Mouse (Mus musculus): ENCODE data around the gene Slc6a6. TPM values are rescaled to one million over a fixed set of nuclear protein-coding genes. Genes with fewer than 3 reads are reported as not detected.
A peak's percentile ranks its signal among the peaks of the same experiment; 100 is the strongest.

The Slc6a6 gene
- polyA plus RNA-seq, 1 experiment from 2014 or later, result 106 TPM

- Histone ChIP-seq H3K27ac (no peak overlapping the region), H3K9ac (ENCODE audit: low read depth, low read length) (no peak overlapping the region), H3K4me3 (replicated peaks; ENCODE audit: low read depth, low read length) (no peak overlapping the region), H3K4me2 (ENCODE audit: low read length) (no peak overlapping the region), H3K36me3 (ENCODE audit: insufficient read depth, low read length) (no peaks in the 10 kb centered on the region), H3K27me3 (ENCODE audit: insufficient read depth, low read length) (no peaks in the 10 kb centered on the region), H3K9me3 (replicated peaks; ENCODE audit: low read length) (no peaks in the 10 kb centered on the region), H3K4me1 (replicated peaks; ENCODE audit: insufficient read depth, low read length) (peaks cover 6% of the 10 kb centered on the region)
- 79% methylated on average over 10 of the region's 10 CpGs for WGBS
- no peak for TF ChIP-seq CTCF (IDR thresholded peaks at IDR 0.05; ENCODE audit: low read depth)
- no peak for DNase-seq (ENCODE audit: low spot score)
- no peak for ATAC-seq (replicated peaks; ENCODE audit: low FRiP score, low read depth)
These were observed 37.8 kb upstream of the Slc6a6 start for GRCm38 (mm10) chr6:91646019-91646418.

GRCm38 (mm10) chr6:91646822-91647221 lies 37.0 kb upstream of the Slc6a6 start:
- Histone ChIP-seq H3K36me3 (ENCODE audit: insufficient read depth, low read length) (no peaks in the 10 kb centered on the region), H3K4me2 (ENCODE audit: low read length) (no peak overlapping the region), H3K27ac (no peak overlapping the region), H3K4me3 (replicated peaks; ENCODE audit: low read depth, low read length) (no peak overlapping the region), H3K4me1 (replicated peaks; ENCODE audit: insufficient read depth, low read length) (peaks cover 6% of the 10 kb centered on the region), H3K9me3 (replicated peaks; ENCODE audit: low read length) (no peaks in the 10 kb centered on the region), H3K9ac (ENCODE audit: low read depth, low read length) (no peak overlapping the region), H3K27me3 (ENCODE audit: insufficient read depth, low read length) (no peaks in the 10 kb centered on the region)
- DNase-seq (ENCODE audit: low spot score) (no peak), ATAC-seq (replicated peaks; ENCODE audit: low FRiP score, low read depth) (peak; percentile 30; the same call in 1 of the 2 replicates)
- WGBS, result 53% methylated on average over 4 of the region's 4 CpGs
- TF ChIP-seq CTCF (IDR thresholded peaks at IDR 0.05; ENCODE audit: low read depth), result no peak

- Histone ChIP-seq H3K27ac (no peak overlapping the region), H3K27me3 (ENCODE audit: insufficient read depth, low read length) (no peaks in the 10 kb centered on the region), H3K4me3 (replicated peaks; ENCODE audit: low read depth, low read length) (no peak overlapping the region), H3K9me3 (replicated peaks; ENCODE audit: low read length) (no peaks in the 10 kb centered on the region), H3K9ac (ENCODE audit: low read depth, low read length) (no peak overlapping the region), H3K4me2 (ENCODE audit: low read length) (no peak overlapping the region), H3K36me3 (ENCODE audit: insufficient read depth, low read length) (no peaks in the 10 kb centered on the region), H3K4me1 (replicated peaks; ENCODE audit: insufficient read depth, low read length) (peaks cover 6% of the 10 kb centered on the region)
- DNase-seq (ENCODE audit: low spot score), result no peak
- ATAC-seq (replicated peaks; ENCODE audit: low FRiP score, low read depth), result peak; percentile 11; the same call in 1 of the 2 replicates
- WGBS, result 40% methylated on average over 9 of the region's 9 CpGs
- no peak for TF ChIP-seq CTCF (IDR thresholded peaks at IDR 0.05; ENCODE audit: low read depth)
These were observed 36.5 kb upstream of the Slc6a6 start for GRCm38 (mm10) chr6:91647385-91647791.

GRCm38 (mm10) chr6:91650255-91650654 lies 33.6 kb upstream of the Slc6a6 start:
- H3K4me1 ChIP-seq (replicated peaks; ENCODE audit: insufficient read depth, low read length), result peaks cover 6% of the 10 kb centered on the region
- 54% methylated on average over 9 of the region's 9 CpGs for WGBS
- H3K27ac ChIP-seq, result no peak overlapping the region
- no peak overlapping the region for H3K4me3 ChIP-seq (replicated peaks; ENCODE audit: low read depth, low read length)
- no peak for DNase-seq (ENCODE audit: low spot score)
- H3K9ac ChIP-seq (ENCODE audit: low read depth, low read length), result no peak overlapping the region
- H3K36me3 ChIP-seq (ENCODE audit: insufficient read depth, low read length), result no peaks in the 10 kb centered on the region
- TF ChIP-seq CTCF (IDR thresholded peaks at IDR 0.05; ENCODE audit: low read depth), result no peak
- no peaks in the 10 kb centered on the region for H3K9me3 ChIP-seq (replicated peaks; ENCODE audit: low read length)
- no peak for ATAC-seq (replicated peaks; ENCODE audit: low FRiP score, low read depth)
- H3K4me2 ChIP-seq (ENCODE audit: low read length), result no peak overlapping the region
- no peaks in the 10 kb centered on the region for H3K27me3 ChIP-seq (ENCODE audit: insufficient read depth, low read length)

- Histone ChIP-seq H3K4me2 (ENCODE audit: low read length) (no peak overlapping the region), H3K9me3 (replicated peaks; ENCODE audit: low read length) (no peaks in the 10 kb centered on the region), H3K4me1 (replicated peaks; ENCODE audit: insufficient read depth, low read length) (no peaks in the 10 kb centered on the region; the same call in 1 of the 2 replicates), H3K9ac (ENCODE audit: low read depth, low read length) (no peak overlapping the region), H3K4me3 (replicated peaks; ENCODE audit: low read depth, low read length) (no peak overlapping the region), H3K27me3 (ENCODE audit: insufficient read depth, low read length) (no peaks in the 10 kb centered on the region), H3K27ac (no peak overlapping the region), H3K36me3 (ENCODE audit: insufficient read depth, low read length) (no peaks in the 10 kb centered on the region)
- DNase-seq (ENCODE audit: low spot score), result no peak
- no peak for ATAC-seq (replicated peaks; ENCODE audit: low FRiP score, low read depth)
- 85% methylated on average over 3 of the region's 3 CpGs for WGBS
- no peak for TF ChIP-seq CTCF (IDR thresholded peaks at IDR 0.05; ENCODE audit: low read depth)
These were observed 31.6 kb upstream of the Slc6a6 start for GRCm38 (mm10) chr6:91652296-91652695.

- Histone ChIP-seq H3K27me3 (ENCODE audit: insufficient read depth, low read length) (no peaks in the 10 kb centered on the region), H3K4me1 (replicated peaks; ENCODE audit: insufficient read depth, low read length) (peaks cover 6% of the 10 kb centered on the region), H3K4me3 (replicated peaks; ENCODE audit: low read depth, low read length) (no peak overlapping the region), H3K9ac (ENCODE audit: low read depth, low read length) (no peak overlapping the region), H3K4me2 (ENCODE audit: low read length) (no peak overlapping the region), H3K36me3 (ENCODE audit: insufficient read depth, low read length) (no peaks in the 10 kb centered on the region), H3K9me3 (replicated peaks; ENCODE audit: low read length) (no peaks in the 10 kb centered on the region), H3K27ac (no peak overlapping the region)
- no peak for DNase-seq (ENCODE audit: low spot score)
- 44% methylated on average over 3 of the region's 3 CpGs for WGBS
- TF ChIP-seq CTCF (IDR thresholded peaks at IDR 0.05; ENCODE audit: low read depth), result peak; percentile 14; the same call in 1 of the 2 replicates
- no peak for ATAC-seq (replicated peaks; ENCODE audit: low FRiP score, low read depth)
These were observed 28.6 kb upstream of the Slc6a6 start for GRCm38 (mm10) chr6:91655244-91655643.

GRCm38 (mm10) chr6:91655874-91656433 lies 27.9 kb upstream of the Slc6a6 start:
- H3K4me3 ChIP-seq (replicated peaks; ENCODE audit: low read depth, low read length), result no peak overlapping the region
- TF ChIP-seq CTCF (IDR thresholded peaks at IDR 0.05; ENCODE audit: low read depth), result no peak
- H3K27ac ChIP-seq, result no peak overlapping the region
- H3K36me3 ChIP-seq (ENCODE audit: insufficient read depth, low read length), result no peaks in the 10 kb centered on the region
- no peak overlapping the region for H3K4me2 ChIP-seq (ENCODE audit: low read length)
- ATAC-seq (replicated peaks; ENCODE audit: low FRiP score, low read depth) (no peak), DNase-seq (ENCODE audit: low spot score) (no peak)
- WGBS, result 72% methylated on average over 6 of the region's 6 CpGs
- H3K9me3 ChIP-seq (replicated peaks; ENCODE audit: low read length), result no peaks in the 10 kb centered on the region
- H3K27me3 ChIP-seq (ENCODE audit: insufficient read depth, low read length), result no peaks in the 10 kb centered on the region
- no peak overlapping the region for H3K9ac ChIP-seq (ENCODE audit: low read depth, low read length)
- peaks cover 7% of the 10 kb centered on the region for H3K4me1 ChIP-seq (replicated peaks; ENCODE audit: insufficient read depth, low read length)
